Mouse (Mus musculus) gastrocnemius, postnatal 14 days (tissue): ENCODE measurements around the gene Hpn. TPM values are rescaled to one million over a fixed set of nuclear protein-coding genes. Genes with fewer than 3 reads are reported as not detected.

Experiments used
- DNase-seq: peaks from one replicate; pipeline ENCODE4 v3.0.0; 2021; ENCODE audit warnings: mixed read lengths
- intact Hi-C: fragments of 180-260 bp; cut with DNase I; formaldehyde crosslinking; loops from one replicate; pipeline ENCODE4 v1.15.1; 2025; ENCODE audit warnings: low total_unique reads
- total RNA-seq, 2 experiments: library from RNA; stranded (reverse); gene quantifications; 2 replicates each; pipeline ENCODE4 v1.2.3; 2021

The Hpn gene
- total RNA-seq, 2 experiments from 2014 or later = 7.6 to 9.6 TPM

DNA sequence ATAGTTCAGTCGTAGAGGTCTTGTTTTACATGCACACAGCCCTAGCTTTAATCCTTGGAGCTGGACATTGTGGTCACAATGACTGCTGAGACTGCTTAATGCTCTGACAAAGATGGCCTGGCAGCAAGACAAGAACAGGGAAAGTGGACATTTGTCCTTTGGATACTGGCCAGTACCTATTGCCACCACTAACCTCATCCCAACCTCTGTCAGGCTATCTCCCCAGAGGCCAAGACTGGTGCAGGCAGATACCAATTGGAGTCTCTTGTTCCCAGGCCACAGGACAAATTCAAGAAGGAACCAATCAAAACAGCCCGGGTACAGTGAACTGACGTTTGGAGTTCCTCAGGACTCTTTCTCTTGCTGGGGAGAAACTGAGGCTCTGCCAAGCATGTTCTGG, 26.9 kb downstream of the Hpn start:
- intact Hi-C loops = no loop called here

DNA sequence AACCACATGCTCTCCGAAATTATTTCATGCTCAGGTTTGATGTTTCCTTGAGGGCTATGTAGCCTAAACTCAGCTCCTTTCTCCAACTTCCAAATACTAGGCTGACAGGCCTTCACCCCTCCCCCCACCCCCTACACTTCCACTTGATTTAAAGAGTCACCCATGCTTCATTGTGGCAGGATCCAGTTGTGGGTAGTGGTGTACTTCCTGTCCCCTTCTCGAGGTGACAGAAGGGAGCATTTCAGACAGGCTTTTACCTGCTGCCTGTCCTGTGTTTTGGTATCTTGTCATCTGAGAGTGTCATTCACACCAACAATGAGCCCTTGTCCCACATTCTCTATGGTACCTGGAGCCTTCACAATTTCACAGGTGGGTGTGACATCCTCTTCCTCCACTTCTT, 27.8 kb downstream of the Hpn start:
- intact Hi-C loops = no loop called here
- no peak for DNase-seq

More for the DNA sequence above, 26.9 kb downstream of the Hpn start:
- no peak for DNase-seq

DNA sequence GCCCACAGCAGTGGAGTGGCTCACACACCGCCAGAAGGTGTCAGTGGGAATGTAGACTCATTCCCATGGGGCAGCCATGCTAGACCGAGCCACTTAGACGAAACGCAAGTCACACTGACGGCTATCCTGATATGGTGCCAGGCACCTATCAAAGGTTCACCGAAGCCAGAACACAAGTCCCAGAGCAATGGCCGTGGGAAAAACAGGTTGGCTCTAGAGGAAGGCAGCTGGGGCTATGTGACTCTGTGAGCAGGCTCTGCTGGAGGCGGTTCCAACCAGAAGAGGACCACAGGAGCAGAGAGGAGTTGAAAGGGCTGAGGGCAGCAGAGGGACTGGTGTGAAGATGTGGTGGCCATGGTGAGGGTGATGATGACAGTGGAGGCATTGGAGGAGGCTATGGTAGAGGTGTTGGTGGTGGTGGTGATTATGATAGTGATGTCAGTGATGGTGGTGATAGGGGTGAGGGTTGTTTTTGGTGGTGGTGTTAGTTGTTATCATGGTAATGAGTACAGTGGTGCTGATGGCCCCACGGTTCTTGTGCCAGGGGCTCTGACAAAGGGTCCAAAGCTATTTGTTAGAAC, 28.8 kb downstream of the Hpn start:
- intact Hi-C loops = no loop called here
- DNase-seq = no peak

DNA sequence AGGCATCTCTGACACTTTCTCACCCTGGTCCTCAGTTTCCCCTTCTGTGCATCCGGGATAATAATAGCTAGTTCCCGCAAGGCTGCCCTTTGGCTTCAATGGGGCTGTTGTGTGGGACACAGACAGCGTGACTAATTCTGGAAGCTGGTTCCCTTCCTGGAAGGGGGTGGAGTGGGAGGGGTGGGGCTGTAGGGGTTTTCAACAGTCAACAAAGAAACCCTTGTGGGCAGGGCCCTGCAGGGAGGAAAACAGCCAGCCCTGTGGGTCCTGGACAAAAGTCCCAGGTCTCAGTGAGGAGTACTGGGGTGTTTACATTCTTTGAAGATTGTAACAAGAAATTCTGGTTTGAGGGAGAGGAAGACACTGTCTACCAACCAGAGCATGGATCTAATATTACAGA, 29.9 kb downstream of the Hpn start:
- peak; percentile 66 for DNase-seq
- intact Hi-C loops = no loop called here

DNA sequence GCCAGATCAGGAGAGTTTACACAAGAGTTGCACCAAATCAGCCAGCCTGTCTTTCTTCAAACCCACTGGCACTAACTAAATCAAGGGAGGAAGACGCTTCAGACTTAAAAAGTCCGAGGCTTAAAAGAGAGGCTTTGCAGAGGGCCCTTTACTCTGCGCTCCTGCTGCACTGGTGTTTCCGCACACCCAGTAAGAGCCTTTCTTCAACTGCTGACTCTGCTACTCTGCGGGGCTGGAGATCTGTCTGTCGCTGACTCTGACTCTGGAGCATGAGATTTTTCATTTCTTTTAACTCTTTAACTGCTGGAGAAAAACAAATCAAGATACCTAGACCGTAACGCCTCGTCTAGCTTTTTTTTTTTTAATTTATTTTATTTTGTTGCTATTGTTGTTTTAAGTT, 30.9 kb downstream of the Hpn start:
- DNase-seq = no peak
- intact Hi-C loops = no loop called here

DNA sequence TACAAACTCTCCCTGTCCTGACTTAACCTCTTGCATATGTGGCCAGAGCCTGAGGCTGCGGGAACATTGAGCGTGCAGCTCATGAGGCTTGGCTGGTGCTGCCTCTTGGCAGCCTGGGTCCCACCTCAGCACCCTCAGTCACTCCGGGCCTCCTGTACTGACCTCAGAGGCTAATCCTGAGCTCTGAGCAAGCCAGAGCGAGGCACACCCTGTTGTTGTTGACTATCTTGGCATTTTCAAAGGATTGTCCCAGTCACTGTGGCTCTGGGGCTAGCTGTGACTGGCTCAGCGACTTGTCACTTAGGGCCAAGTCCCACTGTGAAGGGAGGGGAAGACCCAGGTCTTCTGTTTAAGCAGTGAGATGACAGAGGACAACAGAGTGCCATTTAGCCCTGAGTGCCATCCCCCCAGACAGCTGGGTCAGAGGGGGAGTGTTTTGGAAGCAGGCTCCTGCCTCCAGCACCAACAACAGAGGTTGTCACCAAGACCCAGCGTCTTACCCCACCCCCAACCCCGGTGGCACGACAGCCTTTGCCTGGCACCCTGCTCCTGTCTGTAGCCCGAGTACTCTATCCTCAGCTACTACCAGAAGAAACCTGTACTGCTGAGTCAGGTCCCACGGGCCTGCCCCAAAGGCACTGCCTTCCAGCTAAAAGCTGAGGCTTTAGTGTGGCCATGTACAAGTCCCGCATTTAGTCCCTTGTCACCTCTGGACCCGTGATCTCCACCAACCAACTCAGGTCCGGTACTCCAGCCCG, 32.1 kb downstream of the Hpn start:
- intact Hi-C loops = no loop called here
- DNase-seq = peak; percentile 86

DNA sequence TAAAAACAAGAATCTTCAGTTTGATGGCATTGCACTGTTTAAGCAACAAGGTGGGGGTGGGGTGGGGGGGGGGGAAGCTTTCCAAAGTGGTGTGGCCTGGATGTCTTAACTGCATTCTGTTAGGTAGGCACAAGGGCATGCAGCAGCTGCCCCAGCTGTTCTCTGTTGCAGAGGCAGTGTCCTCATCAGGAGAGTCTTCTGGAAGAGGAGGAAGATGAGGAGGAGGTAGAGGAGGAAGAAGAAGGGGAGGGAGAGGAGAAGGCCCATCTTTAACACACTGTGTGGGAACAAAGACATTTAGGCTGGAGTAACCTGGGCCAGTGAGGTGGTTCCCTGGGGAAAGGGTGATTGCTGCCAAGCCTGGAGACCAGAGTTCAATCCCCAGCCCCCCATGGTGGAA, 33.0 kb downstream of the Hpn start:
- no peak for DNase-seq
- intact Hi-C loops = no loop called here

DNA sequence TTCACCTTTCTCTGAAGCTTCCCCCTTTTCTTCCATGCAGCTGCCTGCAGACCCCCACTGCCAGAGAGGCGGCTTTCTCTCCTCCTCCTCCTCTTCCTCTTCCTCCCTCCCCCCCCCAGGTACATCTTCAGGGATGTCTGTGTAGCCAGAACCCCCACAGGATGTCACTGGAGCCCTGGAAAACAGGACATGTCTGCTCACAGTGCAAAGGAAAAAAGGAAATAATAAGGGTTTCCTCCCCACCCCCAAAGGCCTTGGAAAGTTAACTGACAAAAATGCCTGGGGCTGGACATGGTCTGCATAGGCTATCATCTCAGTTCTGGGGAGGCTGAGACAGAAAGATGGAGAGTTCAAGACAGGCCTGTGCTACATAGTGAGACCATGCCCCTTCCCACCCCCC, 34.0 kb downstream of the Hpn start:
- DNase-seq = no peak
- intact Hi-C loops = no loop called here

DNA sequence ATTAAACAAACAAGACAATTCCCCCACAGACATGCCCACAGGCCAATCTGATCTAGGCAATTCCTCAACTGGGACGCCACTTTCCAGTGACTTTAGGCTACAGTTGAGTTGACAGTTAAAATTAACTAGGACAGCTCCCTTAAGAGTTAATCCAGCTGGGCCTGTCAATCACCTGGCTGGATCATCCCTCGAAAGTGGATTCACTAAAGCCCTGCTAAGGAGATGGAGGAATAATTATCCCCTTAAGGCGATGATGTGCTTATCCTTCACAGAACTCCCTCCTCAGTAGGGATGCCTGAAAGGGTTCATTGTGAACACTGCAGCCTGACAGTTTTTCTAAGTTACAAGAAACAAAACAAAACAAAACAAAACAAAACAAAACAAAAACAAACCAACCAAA, 34.5 kb downstream of the Hpn start:
- intact Hi-C loops = no loop called here

DNA sequence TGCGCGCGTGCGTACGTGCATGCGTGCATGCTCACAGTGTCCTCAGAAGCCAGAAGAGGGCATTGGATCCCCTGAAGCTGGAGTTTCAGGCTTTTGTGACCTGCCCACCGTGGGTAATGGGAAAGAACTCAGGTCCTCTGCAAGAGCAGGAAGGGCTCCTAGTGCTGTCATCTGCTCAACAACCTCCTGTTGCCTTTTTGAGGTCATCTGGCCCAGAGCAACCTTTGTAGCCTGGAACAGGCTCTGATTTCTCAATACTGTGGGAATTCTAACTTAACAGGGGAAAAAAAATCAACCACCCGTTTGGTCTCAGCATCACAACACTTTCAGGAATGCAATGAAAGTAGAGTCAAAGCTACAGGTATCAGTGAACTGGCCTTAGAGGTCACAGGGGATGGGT, 35.4 kb downstream of the Hpn start:
- intact Hi-C loops = no loop called here
- DNase-seq = no peak

More for the DNA sequence above, 34.5 kb downstream of the Hpn start:
- DNase-seq = no peak

DNA sequence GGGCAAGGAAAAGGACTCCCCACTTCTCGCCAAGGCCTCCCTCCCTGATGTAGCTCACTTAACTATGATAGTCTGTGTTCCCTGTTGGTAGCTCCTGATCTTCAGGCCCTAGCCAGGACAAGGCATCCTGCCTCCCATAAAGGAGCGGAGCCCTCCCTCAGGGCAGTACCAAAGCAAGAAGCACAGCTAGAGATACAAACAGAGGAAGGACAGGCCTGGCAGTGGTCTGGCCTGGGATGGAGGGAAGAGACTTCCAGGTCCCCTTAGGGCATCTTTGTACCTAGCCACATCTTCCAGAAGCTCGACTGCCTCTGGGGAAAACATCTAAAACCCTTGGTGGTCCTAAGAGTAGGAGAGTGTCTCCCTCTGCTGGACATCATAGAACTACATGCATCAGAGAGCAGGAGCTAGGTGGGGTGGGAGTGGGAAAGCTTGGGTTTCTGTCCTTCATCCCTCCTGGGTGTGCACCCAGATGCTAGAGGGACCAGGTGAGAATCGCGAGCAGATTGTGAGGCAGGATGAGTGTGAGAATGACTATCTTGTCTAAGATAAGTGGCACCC, 37.1 kb downstream of the Hpn start:
- DNase-seq = peak; percentile 36
- intact Hi-C loops = loop anchor here (2.0 kb wide), 1 partner anchor 17 kb away; no protein-coding TSS in a partner anchor

DNA sequence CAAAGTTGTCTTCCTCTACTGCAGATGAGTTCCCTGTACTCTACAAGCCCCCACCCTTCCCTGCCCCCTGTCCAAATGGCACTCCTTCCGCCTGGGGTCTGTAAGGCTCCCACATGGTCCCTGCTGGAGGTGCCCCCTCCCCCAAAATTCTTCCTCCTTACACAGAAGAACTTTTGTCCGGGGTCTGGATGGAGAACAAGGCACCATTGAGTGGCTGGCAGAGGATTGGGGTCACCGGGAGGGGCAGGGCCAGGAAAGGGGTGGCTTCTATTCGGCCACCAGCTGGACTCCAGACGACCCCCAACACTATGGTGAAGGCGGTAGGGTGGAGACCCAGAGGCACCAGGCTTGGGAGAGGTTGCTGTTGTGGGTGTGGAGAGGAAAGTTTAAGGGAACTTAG, 37.6 kb downstream of the Hpn start:
- no peak for DNase-seq
- intact Hi-C loops = loop anchor here (2.0 kb wide), 1 partner anchor 17 kb away; no protein-coding TSS in a partner anchor

DNA sequence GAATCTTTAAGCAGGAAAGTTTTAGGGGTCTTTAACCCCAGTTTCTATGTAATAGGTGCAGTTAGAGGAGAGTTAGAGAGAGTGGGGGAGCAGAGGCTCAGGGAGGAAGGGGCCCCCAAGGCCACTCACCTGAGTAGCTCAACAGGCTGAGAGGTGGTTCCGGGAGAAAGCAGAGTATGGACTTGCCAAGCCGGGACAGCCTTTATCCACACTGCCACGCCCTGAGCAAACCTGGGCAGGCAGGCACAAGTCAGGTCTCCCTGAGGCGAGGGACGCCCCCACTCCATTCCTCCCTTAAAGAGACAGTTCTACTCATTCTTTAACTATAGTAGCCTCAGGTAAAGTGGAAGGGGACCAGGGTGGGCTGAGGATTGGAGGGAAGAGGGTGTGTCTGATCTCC, 38.6 kb downstream of the Hpn start, which contains the start of gene Fxyd3:
Fxyd3 (minus strand) TSS at position 213 of the 400 bp plus-strand sequence.
- no peak for DNase-seq
- intact Hi-C loops = loop anchor here (2.0 kb wide), 1 partner anchor 16 kb away; no protein-coding TSS in a partner anchor

DNA sequence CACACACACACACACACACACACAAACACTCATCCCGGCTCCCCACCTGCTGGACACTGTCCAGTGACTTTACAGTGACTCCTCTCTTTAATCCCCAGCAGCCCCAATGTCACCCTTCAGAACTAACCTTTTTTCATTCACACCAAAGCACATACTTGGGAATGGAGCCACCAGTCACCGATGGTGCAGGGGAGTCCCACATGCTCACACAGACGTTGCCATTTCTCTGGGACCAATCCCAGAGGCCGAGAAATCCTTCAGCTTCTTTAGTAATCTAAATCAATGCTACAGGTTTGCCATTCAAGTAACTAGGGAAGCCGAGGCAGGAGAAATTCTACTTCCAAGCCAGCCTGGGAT, 40.4 kb downstream of the Hpn start:
- DNase-seq = no peak
- intact Hi-C loops = no loop called here

DNA sequence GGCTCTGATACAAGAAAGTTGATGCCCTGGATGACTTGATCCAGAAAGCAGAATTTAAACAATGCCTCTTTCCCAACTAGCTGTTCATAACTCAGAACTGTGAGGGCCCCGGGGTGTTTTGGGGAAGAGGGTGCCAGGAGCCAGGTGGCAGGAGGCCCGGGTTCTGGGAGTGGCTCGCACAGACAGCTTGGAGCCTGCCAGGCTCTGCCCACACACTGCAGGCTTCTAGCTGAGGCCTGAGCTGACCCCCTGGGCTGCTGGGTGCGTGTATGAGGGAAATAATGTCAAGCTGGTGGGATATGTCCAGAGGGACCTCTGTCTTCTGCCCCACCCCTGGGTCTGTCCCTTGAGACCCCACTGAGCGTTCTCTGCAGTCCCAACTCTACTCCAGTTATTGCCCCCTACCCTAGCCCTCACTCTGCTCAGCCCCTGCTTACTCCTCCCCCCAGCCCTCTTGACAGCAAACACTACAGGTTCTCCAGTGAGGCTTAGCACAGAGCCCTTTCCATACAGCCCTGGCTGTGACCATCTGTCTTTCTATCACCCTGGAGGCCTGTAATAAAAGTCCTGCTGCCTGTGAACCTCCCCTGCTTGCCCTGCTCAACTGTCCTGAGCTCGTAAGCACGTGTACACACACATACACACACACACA, 40.9 kb downstream of the Hpn start:
- intact Hi-C loops = no loop called here
- no peak for DNase-seq

DNA sequence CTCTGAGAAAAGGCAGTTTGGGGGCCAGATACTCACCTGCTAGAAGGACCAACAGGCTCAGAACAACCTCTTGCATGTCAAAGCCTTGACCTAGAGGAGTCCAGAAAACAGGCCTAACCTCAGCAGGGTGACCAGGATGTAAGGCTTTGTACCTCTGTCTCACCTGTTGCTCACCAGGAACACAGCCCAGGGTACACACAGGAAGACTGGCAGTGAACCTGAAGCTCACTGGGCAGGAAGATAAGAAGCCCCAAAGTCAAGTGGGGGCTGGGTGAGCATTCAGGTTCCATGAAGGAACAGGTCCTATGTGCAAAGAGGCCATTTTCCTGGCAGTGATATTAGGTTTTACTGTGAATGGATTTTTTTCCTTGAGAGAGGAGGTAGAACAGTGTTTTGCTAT, 41.5 kb downstream of the Hpn start:
- intact Hi-C loops = no loop called here
- DNase-seq = no peak

DNA sequence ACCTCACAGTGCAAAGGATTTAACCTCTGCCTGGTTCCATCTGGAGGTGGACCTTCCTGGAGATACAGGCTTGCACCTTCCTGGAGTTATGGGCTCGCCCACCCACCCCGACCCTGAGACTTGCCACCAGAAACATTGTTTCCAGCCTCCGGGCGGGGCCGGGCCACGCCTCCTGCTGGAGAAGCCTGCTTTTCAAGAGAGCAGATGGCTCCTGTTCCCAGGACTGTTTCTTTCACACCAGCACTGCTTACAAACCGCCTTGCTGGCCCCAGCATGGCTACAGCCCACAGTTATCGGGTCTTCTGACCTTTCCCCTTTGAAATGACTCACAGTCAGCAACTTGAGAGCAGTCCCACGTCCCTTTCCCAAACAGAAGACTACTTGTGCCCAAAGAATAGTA, 42.8 kb downstream of the Hpn start:
- intact Hi-C loops = no loop called here
- no peak for DNase-seq

DNA sequence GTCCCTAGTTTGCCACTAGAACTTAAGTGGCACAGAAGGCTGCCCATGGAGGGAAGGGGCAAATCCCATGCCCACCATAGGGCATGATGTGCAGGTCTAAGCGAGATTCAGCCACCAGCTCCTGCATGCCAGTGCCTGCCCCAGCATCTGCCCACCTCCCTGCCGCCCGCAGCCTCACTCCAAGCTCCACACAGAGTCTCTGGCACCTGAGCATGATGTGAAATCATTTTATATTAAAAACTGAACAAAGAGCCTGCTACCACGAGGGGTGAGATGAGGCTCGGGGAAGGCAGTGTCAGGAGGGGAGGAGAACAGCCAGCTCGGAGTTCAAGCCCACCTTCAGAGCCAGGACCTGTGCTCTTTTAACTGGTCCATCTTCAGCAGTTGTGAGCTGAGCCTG, 44.8 kb downstream of the Hpn start:
- no peak for DNase-seq
- intact Hi-C loops = no loop called here

DNA sequence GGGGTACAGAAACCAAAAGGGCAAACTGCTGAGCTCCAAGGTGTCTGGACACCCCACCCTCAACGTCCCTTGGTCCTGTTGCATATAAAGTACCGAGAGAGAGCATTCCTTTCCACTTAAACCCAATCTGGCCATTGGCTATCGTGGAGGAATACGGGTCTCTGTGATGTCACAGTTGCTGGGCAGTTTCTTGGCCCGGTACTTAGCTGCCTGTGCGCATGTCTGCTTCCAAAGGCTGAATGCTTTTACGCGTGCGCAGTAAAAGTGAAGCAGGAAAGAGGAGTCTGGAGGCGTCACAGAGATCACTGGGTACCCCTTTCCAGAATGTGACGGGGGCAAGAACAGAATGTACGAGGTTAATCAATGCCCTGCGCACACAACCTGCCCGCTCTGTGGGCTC, 45.6 kb downstream of the Hpn start:
- intact Hi-C loops = no loop called here

DNA sequence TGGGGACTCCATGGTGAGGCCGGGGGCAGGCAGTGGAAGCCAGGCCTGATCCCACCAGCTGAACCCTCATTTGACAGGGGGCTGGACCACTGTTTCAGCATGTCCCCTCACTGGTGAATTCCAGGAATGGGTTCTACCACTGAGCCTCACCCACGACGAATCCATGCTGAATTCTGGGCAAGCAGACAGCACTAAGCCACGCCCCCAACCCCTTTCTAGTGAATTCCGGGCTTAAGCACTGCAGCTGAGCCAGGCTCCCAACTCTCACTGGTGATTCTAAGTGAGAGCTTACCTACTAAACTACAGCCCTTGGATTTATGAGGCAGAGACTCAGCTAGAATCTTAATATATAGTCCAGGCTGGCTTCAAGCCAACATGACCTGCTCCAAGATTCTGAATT, 47.3 kb downstream of the Hpn start:
- intact Hi-C loops = no loop called here
- DNase-seq = peak; percentile 66

More for the DNA sequence above, 45.6 kb downstream of the Hpn start:
- no peak for DNase-seq
